Mouse (Mus musculus) neural tube, embryonic 11.5 days (tissue): ENCODE results near the gene Fam120c. TPM values are rescaled to one million over a fixed set of nuclear protein-coding genes. Genes with fewer than 3 reads are reported as not detected.

ENCODE experiments used
- ATAC-seq: fragments of 200-750 bp; cut with Nextera tagmentation; 2 replicates; pipeline ENCODE4 v1.8.0; 2017; ENCODE audit warnings: moderate number of reproducible peaks, mild to moderate bottlenecking, moderate TSS enrichment, moderate library complexity; ENCODE audit not compliant: insufficient read depth, low FRiP score, low TSS enrichment
- DNase-seq: peaks from one replicate; pipeline ENCODE4 v3.0.0-alpha.2; 2015; ENCODE audit warnings: low spot score
- H3K27ac ChIP-seq: fragments of 300-500 bp; sonication (generic); 2 replicates; pipeline ENCODE4 v1.5.1; 2014; ENCODE audit warnings: low read depth, mild to moderate bottlenecking, low read length
- H3K27me3 ChIP-seq: fragments of 300-500 bp; sonication (generic); 2 replicates; pipeline ENCODE4 v1.6.1; 2014; ENCODE audit warnings: mild to moderate bottlenecking, low read length, mixed read lengths; ENCODE audit not compliant: control insufficient read depth, insufficient read depth
- H3K36me3 ChIP-seq: fragments of 300-500 bp; sonication (generic); 2 replicates; pipeline ENCODE4 v1.6.1; 2014; ENCODE audit warnings: mild to moderate bottlenecking, low read length, moderate library complexity, mixed read lengths; ENCODE audit not compliant: control insufficient read depth, insufficient read depth
- H3K4me1 ChIP-seq: fragments of 300-500 bp; sonication (generic); 2 replicates; pipeline ENCODE4 v1.6.1; 2014; ENCODE audit warnings: low read length, mixed read lengths; ENCODE audit not compliant: control insufficient read depth, insufficient read depth
- H3K4me2 ChIP-seq: fragments of 300-500 bp; sonication (generic); 2 replicates; pipeline ENCODE4 v1.6.1; 2014; ENCODE audit warnings: low read depth, mild to moderate bottlenecking, moderate library complexity
- H3K4me3 ChIP-seq: fragments of 300-500 bp; sonication (generic); 2 replicates; pipeline ENCODE4 v1.5.1; 2014; ENCODE audit warnings: low read depth, low read length
- H3K9ac ChIP-seq: fragments of 300-500 bp; sonication (generic); 2 replicates; pipeline ENCODE4 v1.6.1; 2014; ENCODE audit warnings: mild to moderate bottlenecking, low read length
- H3K9me3 ChIP-seq: fragments of 300-500 bp; sonication (generic); 2 replicates; pipeline ENCODE4 v1.6.1; 2016; ENCODE audit warnings: low read length; ENCODE audit not compliant: control insufficient read depth
- WGBS: fragments of 180-500 bp; shearing (Covaris S2); extraction: QIAGEN DNeasy Blood & Tissue Kit; methylation state at CpG from one replicate; pipeline ENCODE4 v1.1.7; 2014; 5-methylcytosine and 5-hydroxymethylcytosine counted together
- polyA plus RNA-seq: library from polyadenylated mRNA; unstranded; fragments of >200 nt; fragmentation: Nextera tagmentation; extraction: Ambion mirVana; gene quantifications from 2 replicates; pipeline ENCODE4 v1.2.1, GENCODE M21; 2014

Gene Fam120c
- polyA plus RNA-seq, 1 experiment from 2014 or later: 3.6 TPM

- no peaks in the 10 kb centered on the region for H3K36me3 ChIP-seq
- DNase-seq: no peak
- H3K9me3 ChIP-seq: no peaks in the 10 kb centered on the region
- WGBS: 92% methylated on average over 1 of the region's 1 CpGs
- no peak overlapping the region for H3K4me2 ChIP-seq
- H3K9ac ChIP-seq: no peak overlapping the region
- no peak overlapping the region for H3K27ac ChIP-seq
- H3K4me3 ChIP-seq: no peak overlapping the region
- H3K4me1 ChIP-seq: no peaks in the 10 kb centered on the region
- ATAC-seq: no peak
- no peaks in the 10 kb centered on the region for H3K27me3 ChIP-seq
Observed at GRCm38 (mm10) chrX:151509906-151510305, 165.9 kb downstream of the Fam120c start.

GRCm38 (mm10) chrX:151513066-151513465, 169.1 kb downstream of the Fam120c start:
- H3K4me2 ChIP-seq: no peak overlapping the region
- DNase-seq (no peak), ATAC-seq (no peak)
- no peaks in the 10 kb centered on the region for H3K9me3 ChIP-seq
- H3K36me3 ChIP-seq: no peaks in the 10 kb centered on the region
- no peak overlapping the region for H3K4me3 ChIP-seq
- H3K9ac ChIP-seq: no peak overlapping the region
- 84% methylated on average over 3 of the region's 3 CpGs for WGBS
- no peaks in the 10 kb centered on the region for H3K4me1 ChIP-seq
- no peak overlapping the region for H3K27ac ChIP-seq
- no peaks in the 10 kb centered on the region for H3K27me3 ChIP-seq

- Histone ChIP-seq H3K27me3 (no peaks in the 10 kb centered on the region), H3K4me1 (no peaks in the 10 kb centered on the region), H3K36me3 (no peaks in the 10 kb centered on the region), H3K9ac (no peak overlapping the region), H3K9me3 (no peaks in the 10 kb centered on the region), H3K27ac (no peak overlapping the region), H3K4me2 (no peak overlapping the region), H3K4me3 (no peak overlapping the region)
- WGBS: 94% methylated on average over 2 of the region's 2 CpGs
- no peak for DNase-seq
- ATAC-seq: no peak
Observed at GRCm38 (mm10) chrX:151513694-151514093, 169.7 kb downstream of the Fam120c start.

GRCm38 (mm10) chrX:151518181-151518580, 174.2 kb downstream of the Fam120c start:
- Histone ChIP-seq H3K27ac (no peak overlapping the region), H3K4me3 (no peak overlapping the region), H3K9ac (no peak overlapping the region), H3K4me2 (no peak overlapping the region), H3K27me3 (no peaks in the 10 kb centered on the region), H3K36me3 (no peaks in the 10 kb centered on the region), H3K4me1 (no peaks in the 10 kb centered on the region), H3K9me3 (no peaks in the 10 kb centered on the region)
- WGBS: 71% methylated on average over 1 of the region's 1 CpGs
- DNase-seq (no peak), ATAC-seq (no peak)

GRCm38 (mm10) chrX:151520127-151520457, 176.1 kb downstream of the Fam120c start:
- Histone ChIP-seq H3K27me3 (no peaks in the 10 kb centered on the region), H3K9ac (peak overlapping the region; percentile 60; the same call in 1 of the 2 replicates), H3K4me2 (peak overlapping the region; percentile 37), H3K36me3 (no peaks in the 10 kb centered on the region), H3K9me3 (no peaks in the 10 kb centered on the region), H3K4me1 (no peaks in the 10 kb centered on the region), H3K4me3 (peak overlapping the region; percentile 50), H3K27ac (peak overlapping the region; percentile 96)
- DNase-seq: no peak
- WGBS: 21% methylated on average over 16 of the region's 17 CpGs
- ATAC-seq: peak; percentile 70

- Histone ChIP-seq H3K9me3 (no peaks in the 10 kb centered on the region), H3K27me3 (no peaks in the 10 kb centered on the region), H3K4me1 (no peaks in the 10 kb centered on the region), H3K9ac (peak within 1 kb of the TSS; percentile 67), H3K27ac (peak within 1 kb of the TSS; percentile 96), H3K4me2 (peak within 1 kb of the TSS; percentile 58), H3K4me3 (peak within 1 kb of the TSS; percentile 50), H3K36me3 (no peaks in the 10 kb centered on the region)
- WGBS: 20% methylated on average over 68 of the region's 68 CpGs
- DNase-seq: peak; percentile 93
- ATAC-seq: peak; percentile 96
Observed at GRCm38 (mm10) chrX:151520458-151521322, 176.7 kb downstream of the Fam120c start, which contains the start of gene Phf8. Gene Phf8 (plus strand): TSS chrX:151520672.

Other genes with a start within 250 kb of the Fam120c start
- 44.8 and 47.9 TPM in 2 replicates for gene Tsr2, start 247.6 kb upstream of the Fam120c start, polyA plus RNA-seq
- gene Wnk3, start 146.1 kb upstream of the Fam120c start, polyA plus RNA-seq: 13.7 and 15.1 TPM in 2 replicates
- 30.0 and 31.6 TPM in 2 replicates for gene Phf8, start 176.5 kb downstream of the Fam120c start, polyA plus RNA-seq